Mouse (Mus musculus) liver, embryonic 16.5 days (tissue): Measurements from ENCODE around the gene Agmo. TPM values are rescaled to one million over a fixed set of nuclear protein-coding genes. Genes with fewer than 3 reads are reported as not detected.

Source experiments
- ATAC-seq: fragments of 200-750 bp; cut with Nextera tagmentation; 2 replicates; pipeline ENCODE4 v1.8.0; 2017; ENCODE audit warnings: low read depth, mild to moderate bottlenecking, moderate number of reproducible peaks, moderate library complexity
- H3K27ac ChIP-seq: fragments of 300-500 bp; sonication (generic); 2 replicates; pipeline ENCODE4 v1.5.1; 2014; ENCODE audit warnings: mild to moderate bottlenecking, low read length
- H3K27me3 ChIP-seq: fragments of 300-500 bp; sonication (generic); 2 replicates; pipeline ENCODE4 v1.6.1; 2014; ENCODE audit warnings: low read depth, low read length, mixed read lengths; ENCODE audit not compliant: control insufficient read depth, insufficient read depth
- H3K36me3 ChIP-seq: fragments of 300-500 bp; sonication (generic); 2 replicates; pipeline ENCODE4 v1.6.1; 2014; ENCODE audit warnings: mild to moderate bottlenecking; ENCODE audit not compliant: control insufficient read depth, insufficient read depth
- H3K4me1 ChIP-seq: fragments of 300-500 bp; sonication (generic); 2 replicates; pipeline ENCODE4 v1.6.1; 2014; ENCODE audit warnings: low read depth, low read length, mixed read lengths; ENCODE audit not compliant: control insufficient read depth
- H3K4me2 ChIP-seq: fragments of 300-500 bp; sonication (generic); 2 replicates; pipeline ENCODE4 v1.6.1; 2014; ENCODE audit warnings: low read depth, low read length, mixed read lengths
- H3K4me3 ChIP-seq: fragments of 300-500 bp; sonication (generic); 2 replicates; pipeline ENCODE4 v1.5.1; 2014; ENCODE audit warnings: low read depth, mild to moderate bottlenecking, low read length
- H3K9ac ChIP-seq: fragments of 300-500 bp; sonication (generic); 2 replicates; pipeline ENCODE4 v1.6.1; 2014; ENCODE audit warnings: low read depth, low read length
- H3K9me3 ChIP-seq: fragments of 300-500 bp; sonication (generic); replicated peaks from 2 replicates; pipeline ENCODE4 v1.6.1; 2016; ENCODE audit warnings: low read length; ENCODE audit not compliant: control insufficient read depth
- WGBS: fragments of 180-500 bp; shearing (Covaris S2); extraction: QIAGEN DNeasy Blood & Tissue Kit; methylation state at CpG from one replicate; pipeline ENCODE4 v1.1.7; 2014; ENCODE audit not compliant: insufficient replicate concordance; 5-methylcytosine and 5-hydroxymethylcytosine counted together
- polyA plus RNA-seq: library from polyadenylated mRNA; unstranded; fragments of >200 nt; fragmentation: Nextera tagmentation; extraction: Ambion mirVana; gene quantifications from 2 replicates; pipeline ENCODE4 v1.2.1, GENCODE M21; 2015

Gene Agmo
- polyA plus RNA-seq = 14.7 and 17.5 TPM in 2 replicates

DNA sequence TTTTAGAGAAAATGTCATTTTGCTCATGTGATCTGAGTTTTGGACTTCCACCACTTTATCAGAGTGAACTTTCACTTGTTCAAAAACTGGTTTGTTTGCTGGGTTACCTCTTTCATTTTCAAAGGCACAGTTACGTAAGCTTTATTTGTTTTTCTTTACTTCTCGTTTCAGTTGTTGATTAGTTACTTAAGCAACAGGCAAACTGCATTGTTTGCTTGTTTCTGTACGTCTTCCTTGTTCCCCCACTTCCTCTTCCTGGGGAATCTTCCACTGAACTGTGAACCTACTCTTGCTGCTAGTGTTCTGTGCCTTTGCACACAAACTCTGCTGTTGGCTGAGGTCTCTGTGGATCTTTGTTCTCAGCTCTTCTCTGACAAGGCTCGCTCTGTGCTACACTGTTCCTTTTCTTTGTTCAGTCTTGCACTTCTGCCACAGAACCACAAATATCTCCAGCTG lies at the start of gene Agmo:
Agmo (plus strand) TSS at position 76 of the 456 bp plus-strand sequence.
- Histone ChIP-seq H3K9me3 (no peaks in the 10 kb centered on the region), H3K36me3 (no peaks in the 10 kb centered on the region), H3K4me2 (peak within 1 kb of the TSS; percentile 36), H3K27ac (peak within 1 kb of the TSS; percentile 87), H3K27me3 (no peaks in the 10 kb centered on the region), H3K4me3 (peak within 1 kb of the TSS; percentile 48), H3K4me1 (no peaks in the 10 kb centered on the region), H3K9ac (no peak within 1 kb of the TSS; the same call in 1 of the 2 replicates)
- WGBS = 20% methylated on average over 4 of the region's 4 CpGs
- peak; percentile 79 for ATAC-seq

DNA sequence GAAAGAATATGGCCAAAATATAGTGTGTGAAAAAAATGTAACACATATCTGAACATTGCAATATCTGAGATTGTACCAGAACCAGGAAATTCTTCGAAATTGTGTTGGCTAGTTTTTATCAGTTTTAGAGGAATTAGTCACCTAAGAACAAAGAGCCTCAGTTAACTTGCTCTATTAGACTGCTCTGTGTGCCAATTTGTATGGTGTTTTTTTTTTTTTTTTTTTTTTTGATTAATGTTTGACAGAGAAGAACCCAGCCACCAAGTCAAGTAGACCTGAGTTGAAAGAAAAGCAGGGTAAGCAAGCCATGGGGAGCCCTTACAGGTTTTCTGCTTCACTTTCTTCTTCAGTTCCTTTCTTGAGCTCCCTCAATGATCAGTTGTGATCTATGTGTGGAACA lies 10.3 kb upstream of the Agmo start:
- Histone ChIP-seq H3K4me3 (no peak overlapping the region), H3K27me3 (no peaks in the 10 kb centered on the region), H3K27ac (no peak overlapping the region), H3K4me2 (no peak overlapping the region), H3K9me3 (no peaks in the 10 kb centered on the region), H3K9ac (no peak overlapping the region), H3K36me3 (no peaks in the 10 kb centered on the region), H3K4me1 (no peaks in the 10 kb centered on the region)
- ATAC-seq = no peak
- WGBS = 56% methylated on average over 1 of the region's 1 CpGs

DNA sequence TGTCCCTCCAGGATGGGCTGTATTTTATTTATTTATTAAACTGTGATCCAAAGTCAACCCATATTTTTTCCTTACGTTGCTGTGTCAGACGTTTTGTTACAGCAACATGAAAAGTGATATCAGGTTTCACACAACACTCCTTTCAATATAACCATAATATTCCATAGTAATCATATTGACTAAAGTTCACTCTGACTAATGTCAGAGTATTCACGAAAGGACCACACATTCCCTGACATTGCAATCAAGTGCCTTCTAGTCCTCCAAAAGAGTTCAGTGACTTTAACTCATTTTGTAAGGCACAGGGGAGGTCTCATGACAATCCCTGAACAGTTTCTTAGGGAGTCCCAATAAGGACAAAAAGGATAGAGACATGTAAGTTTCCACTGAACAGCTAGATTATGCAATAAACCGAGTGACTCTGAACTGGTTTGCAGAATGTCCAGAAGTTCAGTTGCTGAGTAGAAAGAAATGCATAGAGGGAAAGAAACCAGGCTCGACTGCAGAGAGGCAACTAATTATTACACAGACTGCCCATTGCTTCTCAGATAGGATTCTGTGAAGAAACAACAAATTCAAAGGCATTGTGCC lies 371 bp upstream of the Agmo start:
- no peak overlapping the region for H3K9ac ChIP-seq
- no peaks in the 10 kb centered on the region for H3K9me3 ChIP-seq
- no peaks in the 10 kb centered on the region for H3K27me3 ChIP-seq
- no peaks in the 10 kb centered on the region for H3K4me1 ChIP-seq
- H3K36me3 ChIP-seq = no peaks in the 10 kb centered on the region
- WGBS = 39% methylated on average over 5 of the region's 5 CpGs
- peak overlapping the region; percentile 20; the same call in 1 of the 2 replicates for H3K4me3 ChIP-seq
- peak overlapping the region; percentile 36 for H3K4me2 ChIP-seq
- H3K27ac ChIP-seq = peak overlapping the region; percentile 70
- ATAC-seq = peak; percentile 66

DNA sequence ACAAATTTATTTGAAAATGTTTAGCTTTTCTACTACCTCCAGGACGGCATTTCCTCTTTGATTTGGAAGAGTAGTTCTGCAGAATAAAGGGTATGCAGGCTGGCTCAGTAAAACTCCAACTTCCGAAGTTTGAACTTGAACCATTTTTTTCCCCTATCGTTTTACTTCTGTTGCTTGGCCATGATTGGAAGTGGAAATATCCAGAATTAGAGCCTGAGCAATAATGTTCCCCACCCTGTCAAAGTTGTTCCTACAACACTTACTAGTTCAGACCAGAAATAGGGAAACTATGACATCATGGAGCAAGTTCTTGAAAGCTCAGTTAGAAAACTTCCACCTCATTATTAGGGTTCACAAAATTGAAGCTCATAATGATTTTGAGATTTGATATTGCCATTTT lies 1.0 kb downstream of the Agmo start:
- WGBS = 52% methylated on average over 3 of the region's 3 CpGs
- H3K4me3 ChIP-seq = peak overlapping the region; percentile 36; the same call in 1 of the 2 replicates
- 0 out of 2 replicates have a peak overlapping the region, but pooled peaks have one; percentile 6 for H3K4me2 ChIP-seq
- H3K9me3 ChIP-seq = no peaks in the 10 kb centered on the region
- ATAC-seq = no peak
- peak overlapping the region; percentile 37; the same call in 1 of the 2 replicates for H3K27ac ChIP-seq
- no peaks in the 10 kb centered on the region for H3K4me1 ChIP-seq
- no peaks in the 10 kb centered on the region for H3K36me3 ChIP-seq
- no peaks in the 10 kb centered on the region for H3K27me3 ChIP-seq
- H3K9ac ChIP-seq = no peak overlapping the region

DNA sequence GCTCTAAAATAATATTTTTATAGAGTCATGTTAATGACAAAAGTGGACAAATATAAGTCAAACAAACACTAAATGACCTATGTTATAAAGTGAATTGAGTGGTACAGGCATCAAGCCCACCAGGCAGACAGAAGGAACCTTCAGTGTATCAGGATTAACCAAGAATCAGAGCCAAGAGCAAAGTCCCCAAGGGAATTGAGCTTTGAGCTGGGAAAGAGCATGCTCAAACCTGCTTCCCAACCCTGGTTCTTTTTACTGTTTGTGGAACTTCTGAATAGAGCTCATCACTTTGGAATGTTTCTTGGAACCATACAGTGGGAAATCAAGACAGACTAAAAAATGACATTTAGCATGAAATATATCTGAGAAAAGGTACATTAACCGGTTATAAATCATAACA lies 3.4 kb downstream of the Agmo start:
- H3K36me3 ChIP-seq = no peaks in the 10 kb centered on the region
- H3K4me1 ChIP-seq = no peaks in the 10 kb centered on the region
- H3K4me3 ChIP-seq = no peak overlapping the region
- no peak overlapping the region for H3K4me2 ChIP-seq
- H3K9me3 ChIP-seq = no peaks in the 10 kb centered on the region
- WGBS = 63% methylated on average over 1 of the region's 1 CpGs
- ATAC-seq = no peak
- H3K27me3 ChIP-seq = no peaks in the 10 kb centered on the region
- no peak overlapping the region for H3K9ac ChIP-seq
- H3K27ac ChIP-seq = no peak overlapping the region

DNA sequence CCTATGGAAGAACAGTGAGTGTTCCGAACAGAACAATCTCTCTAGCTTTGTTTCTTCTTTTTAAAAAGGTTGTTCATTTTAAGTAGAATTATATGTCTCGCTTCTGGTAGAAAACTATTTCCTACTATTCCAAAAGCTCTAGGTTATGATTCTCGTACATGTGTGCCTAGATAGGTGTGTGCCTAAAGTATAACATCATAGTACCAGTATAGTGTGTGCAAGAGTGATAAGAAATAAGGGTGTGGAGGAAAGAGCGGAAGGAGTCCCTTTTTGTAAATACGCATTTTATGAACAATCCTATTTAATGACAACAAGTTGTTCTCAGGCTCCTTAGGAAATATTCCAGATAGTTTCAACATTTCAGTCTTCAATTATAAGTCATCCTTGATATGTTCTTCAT lies 10.2 kb downstream of the Agmo start:
- no peak overlapping the region for H3K9ac ChIP-seq
- H3K4me3 ChIP-seq = no peak overlapping the region
- H3K4me1 ChIP-seq = no peaks in the 10 kb centered on the region
- 62% methylated on average over 5 of the region's 5 CpGs for WGBS
- no peaks in the 10 kb centered on the region for H3K27me3 ChIP-seq
- no peak overlapping the region for H3K27ac ChIP-seq
- H3K9me3 ChIP-seq = no peaks in the 10 kb centered on the region
- ATAC-seq = 0 out of 2 replicates have a peak, but pooled peaks have one; percentile 41
- no peaks in the 10 kb centered on the region for H3K36me3 ChIP-seq
- H3K4me2 ChIP-seq = no peak overlapping the region

DNA sequence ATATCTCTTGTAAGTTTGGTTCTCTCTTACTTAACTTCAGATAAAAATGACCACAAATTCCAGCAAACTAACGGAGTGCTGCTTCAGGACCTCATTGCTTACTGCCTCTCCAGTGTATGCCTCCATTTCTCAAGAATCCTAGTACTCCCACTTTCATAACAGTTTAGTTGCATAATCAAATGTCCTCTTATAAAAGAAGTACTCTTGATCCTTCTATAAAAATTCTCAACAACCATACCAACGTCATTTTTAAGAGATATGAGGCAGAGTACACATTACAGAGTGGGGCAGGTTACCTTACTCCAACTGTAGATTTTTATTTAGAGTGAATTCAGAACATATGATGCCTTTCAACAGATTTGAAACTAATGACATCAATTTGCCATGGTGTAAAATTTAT lies 15.7 kb downstream of the Agmo start:
- Histone ChIP-seq H3K27ac (no peak overlapping the region), H3K9ac (no peak overlapping the region), H3K27me3 (no peaks in the 10 kb centered on the region), H3K4me1 (no peaks in the 10 kb centered on the region), H3K4me3 (no peak overlapping the region), H3K4me2 (no peak overlapping the region), H3K36me3 (no peaks in the 10 kb centered on the region), H3K9me3 (no peaks in the 10 kb centered on the region)
- WGBS = 50% methylated on average over 2 of the region's 2 CpGs
- ATAC-seq = no peak

DNA sequence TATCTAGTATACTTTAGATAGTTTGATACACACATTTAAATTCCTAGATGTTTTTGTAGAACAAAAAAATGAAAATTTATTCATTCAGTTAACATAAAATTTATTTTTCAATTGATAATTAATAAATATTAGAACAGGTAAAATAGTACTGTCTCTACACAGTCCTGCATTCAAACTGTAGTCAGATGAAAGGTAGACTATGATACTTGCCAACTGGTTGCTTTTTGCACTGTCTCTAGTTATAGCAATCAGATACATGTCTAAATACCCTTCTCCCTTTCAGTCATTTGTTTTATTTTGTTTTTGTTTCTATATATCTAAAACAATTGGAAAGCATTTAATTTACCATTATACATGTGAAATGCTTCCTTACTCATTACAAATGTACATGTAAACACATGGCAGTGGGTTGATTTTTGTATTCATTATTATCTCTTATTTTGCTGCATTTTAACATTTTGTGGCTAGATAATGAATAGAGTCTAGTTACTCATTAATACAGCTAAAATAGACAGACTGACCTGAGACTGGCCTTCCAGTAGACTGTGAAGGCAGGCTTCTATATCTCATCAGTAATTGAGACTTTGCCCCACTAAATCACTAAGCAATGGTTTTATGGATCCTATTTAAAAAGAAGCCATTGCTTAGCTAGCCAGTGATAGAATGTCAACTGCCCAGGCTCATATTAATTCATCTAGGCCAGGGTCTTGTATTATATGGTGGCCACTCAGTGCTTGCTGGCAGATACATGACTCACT lies 18.5 kb downstream of the Agmo start:
- Histone ChIP-seq H3K27ac (no peak overlapping the region; the same call in 1 of the 2 replicates), H3K36me3 (no peaks in the 10 kb centered on the region), H3K4me3 (no peak overlapping the region), H3K9ac (no peak overlapping the region), H3K4me2 (no peak overlapping the region), H3K27me3 (no peaks in the 10 kb centered on the region), H3K9me3 (no peaks in the 10 kb centered on the region), H3K4me1 (no peaks in the 10 kb centered on the region)
- ATAC-seq = peak; percentile 64; the same call in 1 of the 2 replicates

DNA sequence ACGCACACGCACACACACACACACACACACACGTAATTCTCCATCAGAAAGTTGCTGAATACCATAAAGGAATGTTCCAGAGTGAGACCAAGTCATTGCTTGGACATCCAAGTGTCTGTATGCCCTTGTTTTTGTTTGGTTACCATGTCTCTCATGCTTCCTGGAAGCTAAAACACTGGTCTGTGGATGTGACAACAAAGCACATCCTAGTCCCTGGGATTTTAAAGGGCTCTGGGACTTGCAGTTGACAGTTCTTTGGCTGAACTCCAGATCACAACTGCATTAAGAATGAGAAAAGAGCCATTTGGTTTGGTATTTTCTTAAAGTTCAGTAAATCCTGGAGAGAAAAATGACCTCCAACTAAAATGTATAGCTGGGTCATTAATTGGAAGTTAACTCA lies 22.2 kb downstream of the Agmo start:
- Histone ChIP-seq H3K27me3 (no peaks in the 10 kb centered on the region), H3K36me3 (no peaks in the 10 kb centered on the region), H3K27ac (no peak overlapping the region), H3K4me2 (no peak overlapping the region), H3K9ac (no peak overlapping the region), H3K4me3 (no peak overlapping the region), H3K9me3 (no peaks in the 10 kb centered on the region), H3K4me1 (no peaks in the 10 kb centered on the region)
- WGBS = 75% methylated on average over 3 of the region's 3 CpGs
- no peak for ATAC-seq
